Mouse (Mus musculus): ENCODE measurements around the gene Myh10.

DNA sequence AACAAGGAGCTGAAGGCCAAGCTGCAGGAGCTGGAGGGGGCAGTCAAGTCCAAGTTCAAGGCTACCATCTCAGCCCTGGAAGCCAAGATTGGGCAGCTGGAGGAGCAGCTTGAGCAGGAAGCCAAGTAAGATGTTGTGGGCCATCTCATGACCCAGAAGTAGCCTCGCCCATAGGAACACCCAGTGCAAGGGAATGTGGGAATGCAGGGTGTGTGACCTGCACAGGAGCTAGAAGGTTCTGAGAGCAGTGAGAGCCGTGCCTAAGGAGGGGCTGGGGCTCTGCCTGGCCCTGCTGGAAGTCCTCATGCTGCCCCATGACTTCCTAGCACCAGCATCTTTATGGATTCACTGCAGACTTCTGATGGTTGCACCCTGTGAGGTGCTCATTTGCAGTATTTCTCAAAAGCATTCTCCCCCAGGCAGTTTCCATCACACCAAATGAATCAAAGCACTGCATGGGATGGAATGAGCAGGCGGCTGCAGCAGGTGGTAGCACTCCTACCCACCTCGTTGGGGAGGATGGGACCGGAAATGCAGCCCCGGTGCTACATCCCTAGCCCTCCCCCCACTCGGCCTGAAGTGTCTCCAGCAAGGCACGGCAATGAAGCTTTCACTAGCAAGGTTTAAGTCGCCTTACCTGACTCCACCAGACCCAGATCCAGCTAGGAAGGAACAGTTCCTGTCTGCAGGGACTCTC lies 120.7 kb downstream of the Myh10 start:
- TF ChIP-seq EP300 (IDR thresholded peaks at IDR 0.05; ENCODE audit: low read depth) (no peak), CTCF (IDR thresholded peaks at IDR 0.05; ENCODE audit: low read depth) (no peak)
